Mouse (Mus musculus) right cerebral cortex, postnatal 4 days (tissue): Measurements from ENCODE around the gene Ovol3.
A peak's percentile ranks its signal among the peaks of the same experiment; 100 is the strongest.
"Not testable (repeated sequence)": the region's sequence is repeated elsewhere in the genome, so short reads cannot be mapped to it uniquely, and the experiment has no call there.

ENCODE experiments used
- DNase-seq: peaks from one replicate; pipeline ENCODE4 v3.0.0-alpha.2; 2022

The Ovol3 gene

GRCm38 (mm10) chr7:30235625-30236024 is at the start of gene Ovol3:
Gene Ovol3 (minus strand): TSS chr7:30235725.
- no peak for DNase-seq

GRCm38 (mm10) chr7:30282740-30283139 is 47.2 kb upstream of the Ovol3 start:
- DNase-seq = no peak

GRCm38 (mm10) chr7:30281522-30281921 is 46.0 kb upstream of the Ovol3 start:
- no peak for DNase-seq

- DNase-seq = peak; percentile 83
Observed at GRCm38 (mm10) chr7:30280670-30281138, 45.2 kb upstream of the Ovol3 start.

- peak; percentile 87 for DNase-seq
Observed at GRCm38 (mm10) chr7:30279951-30280669, 44.6 kb upstream of the Ovol3 start, which contains the start of the genes Thap8 and Wdr62. Gene Thap8 (plus strand): TSS chr7:30280094. Gene Wdr62 (minus strand): TSS chr7:30280419.

- no peak for DNase-seq
Observed at GRCm38 (mm10) chr7:30279536-30279935, 44.0 kb upstream of the Ovol3 start.

GRCm38 (mm10) chr7:30278911-30279310 is 43.4 kb upstream of the Ovol3 start:
- DNase-seq = no peak

GRCm38 (mm10) chr7:30274383-30274782 is 38.9 kb upstream of the Ovol3 start:
- no peak for DNase-seq

- DNase-seq = no peak
Observed at GRCm38 (mm10) chr7:30269641-30270040, 34.1 kb upstream of the Ovol3 start.

- no peak for DNase-seq
Observed at GRCm38 (mm10) chr7:30266780-30267179, 31.3 kb upstream of the Ovol3 start.

GRCm38 (mm10) chr7:30265935-30266334 is 30.4 kb upstream of the Ovol3 start:
- no peak for DNase-seq

GRCm38 (mm10) chr7:30265531-30265930 is 30.0 kb upstream of the Ovol3 start:
- DNase-seq = no peak

GRCm38 (mm10) chr7:30265041-30265440 is 29.5 kb upstream of the Ovol3 start:
- no peak for DNase-seq

- no peak for DNase-seq
Observed at GRCm38 (mm10) chr7:30251956-30252954, 16.7 kb upstream of the Ovol3 start.

GRCm38 (mm10) chr7:30237374-30237773 is 1.8 kb upstream of the Ovol3 start:
- DNase-seq = not testable (repeated sequence)

- DNase-seq = no peak
Observed at GRCm38 (mm10) chr7:30235091-30235490, 434 bp downstream of the Ovol3 start.

- DNase-seq = no peak
Observed at GRCm38 (mm10) chr7:30234276-30234858, 1.2 kb downstream of the Ovol3 start.

GRCm38 (mm10) chr7:30233387-30233786 is 2.1 kb downstream of the Ovol3 start:
- DNase-seq = peak; percentile 43

- peak; percentile 51 for DNase-seq
Observed at GRCm38 (mm10) chr7:30232631-30233148, 2.8 kb downstream of the Ovol3 start.

GRCm38 (mm10) chr7:30231669-30232454 is 3.7 kb downstream of the Ovol3 start, which contains the start of the genes Polr2i and Tbcb:
Gene Polr2i (plus strand): TSS chr7:30231948.
Gene Tbcb (minus strand): TSS chr7:30232272.
- peak; percentile 99 for DNase-seq

- no peak for DNase-seq
Observed at GRCm38 (mm10) chr7:30231328-30231668, 4.2 kb downstream of the Ovol3 start.

GRCm38 (mm10) chr7:30224206-30224605 is 11.3 kb downstream of the Ovol3 start:
- DNase-seq = no peak
